ENCODE assay signal across 9 mouse cellular contexts in genomic region chr8:119064523-119064922, GRCm38 (mm10).
A peak's percentile ranks its signal among the peaks of the same experiment; 100 is the strongest.
DNase-seq lines count a peak whose midpoint lies in the region; ATAC-seq and TF ChIP-seq lines count a peak whose summit lies in the region.
"Had no signal": no experiment of that assay in that cellular context is flagged by ENCODE, and none has a peak within 500 bp of the region (broad histone marks: within the 10 kb centered on the region; RNA-seq: fewer than 3 reads in every experiment).

No protein-coding gene starts in this region.

- H3K4me2 ChIP-seq in hindbrain, embryonic 14.5 days (replicated peaks) = no peak overlapping the region
- no peak overlapping the region for H3K4me2 ChIP-seq in hindbrain, embryonic 12.5 days (replicated peaks)
- H3K4me2 ChIP-seq in embryonic facial prominence, embryonic 14.5 days (ENCODE audit: low read depth, low read length) = no peak overlapping the region
- no peak overlapping the region for H3K4me2 ChIP-seq in lung, postnatal 0 days (replicated peaks; ENCODE audit: low read depth, low read length)
- H3K4me2 ChIP-seq: limb, embryonic 15.5 days had no signal

- peak; percentile 78 for DNase-seq in hindbrain, embryonic 14.5 days (ENCODE audit: low spot score)
- peak; percentile 61 for DNase-seq in embryonic facial prominence, embryonic 14.5 days (ENCODE audit: low spot score)
- peak; percentile 41 for DNase-seq in kidney, postnatal 14 days
- peak; percentile 48 for DNase-seq in lung, postnatal 0 days (ENCODE audit: low spot score)
- peak; percentile 43 for DNase-seq in thymus, postnatal 0 days (ENCODE audit: low spot score)

- H3K4me1 ChIP-seq in hindbrain, embryonic 14.5 days (replicated peaks; ENCODE audit: control insufficient read depth, insufficient read depth, low read length) = peaks cover 8% of the 10 kb centered on the region; the same call in 1 of the 2 replicates
- peaks cover 8% of the 10 kb centered on the region; the same call in 1 of the 2 replicates for H3K4me1 ChIP-seq in hindbrain, embryonic 12.5 days
- no peaks in the 10 kb centered on the region for H3K4me1 ChIP-seq in E14TG2a.4 (replicated peaks; ENCODE audit: low read depth, low read length)
- no peaks in the 10 kb centered on the region for H3K4me1 ChIP-seq in bone marrow, adult 2 months (ENCODE audit: control insufficient read depth, insufficient read depth, low read length)
- H3K4me1 ChIP-seq in embryonic facial prominence, embryonic 14.5 days (ENCODE audit: control insufficient read depth, insufficient read depth, low read length) = no peaks in the 10 kb centered on the region
- H3K4me1 ChIP-seq in lung, postnatal 0 days (ENCODE audit: insufficient read depth, low read depth, low read length) = no peaks in the 10 kb centered on the region
- H3K4me1 ChIP-seq: limb, embryonic 15.5 days had no signal

- ATAC-seq in hindbrain, embryonic 14.5 days (ENCODE audit: low FRiP score) = no peak
- no peak for ATAC-seq in hindbrain, embryonic 12.5 days (ENCODE audit: low FRiP score)
- no peak for ATAC-seq in embryonic facial prominence, embryonic 14.5 days (ENCODE audit: low read depth)
- ATAC-seq in lung, postnatal 0 days = no peak

- no peaks in the 10 kb centered on the region for H3K27me3 ChIP-seq in hindbrain, embryonic 14.5 days (ENCODE audit: control insufficient read depth, insufficient read depth, low read length)
- no peaks in the 10 kb centered on the region for H3K27me3 ChIP-seq in hindbrain, embryonic 12.5 days
- H3K27me3 ChIP-seq in E14TG2a.4 (ENCODE audit: insufficient read depth, low read length) = peaks cover 2% of the 10 kb centered on the region; the same call in 1 of the 2 replicates
- no peaks in the 10 kb centered on the region for H3K27me3 ChIP-seq in embryonic facial prominence, embryonic 14.5 days (replicated peaks; ENCODE audit: control insufficient read depth, insufficient read depth, low read length)
- no peaks in the 10 kb centered on the region for H3K27me3 ChIP-seq in lung, postnatal 0 days (replicated peaks; ENCODE audit: insufficient read depth, low read length)
- H3K27me3 ChIP-seq: limb, embryonic 15.5 days had no signal

- TF ChIP-seq POLR2A in bone marrow, adult 2 months (IDR thresholded peaks at IDR 0.05; ENCODE audit: borderline replicate concordance, control insufficient read depth, low read depth, low read length) = no peak

- H3K27ac ChIP-seq in hindbrain, embryonic 14.5 days = no peak overlapping the region
- H3K27ac ChIP-seq in hindbrain, embryonic 12.5 days = no peak overlapping the region
- no peak overlapping the region for H3K27ac ChIP-seq in bone marrow, adult 2 months (ENCODE audit: control insufficient read depth, insufficient read depth, low read depth, low read length, poor library complexity)
- no peak overlapping the region for H3K27ac ChIP-seq in embryonic facial prominence, embryonic 14.5 days (replicated peaks; ENCODE audit: low read depth, low read length)
- H3K27ac ChIP-seq in lung, postnatal 0 days (ENCODE audit: low read length) = no peak overlapping the region
- H3K27ac ChIP-seq: limb, embryonic 15.5 days had no signal

- no peak overlapping the region for H3K9ac ChIP-seq in hindbrain, embryonic 14.5 days
- H3K9ac ChIP-seq in hindbrain, embryonic 12.5 days = no peak overlapping the region
- H3K9ac ChIP-seq in embryonic facial prominence, embryonic 14.5 days (ENCODE audit: low read depth, low read length) = no peak overlapping the region
- no peak overlapping the region for H3K9ac ChIP-seq in lung, postnatal 0 days (replicated peaks; ENCODE audit: low read depth)
- H3K9ac ChIP-seq: limb, embryonic 15.5 days had no signal

- 20% methylated on average over 11 of the region's 11 CpGs for WGBS in hindbrain, embryonic 14.5 days
- 18% methylated on average over 11 of the region's 11 CpGs for WGBS in hindbrain, embryonic 12.5 days
- WGBS in bone marrow, adult 2 months = 18% methylated on average over 11 of the region's 11 CpGs
- 20% methylated on average over 11 of the region's 11 CpGs for WGBS in embryonic facial prominence, embryonic 14.5 days
- 21% methylated on average over 11 of the region's 11 CpGs for WGBS in lung, postnatal 0 days

- no peak overlapping the region for H3K4me3 ChIP-seq in hindbrain, embryonic 14.5 days (replicated peaks; ENCODE audit: low read length)
- no peak overlapping the region for H3K4me3 ChIP-seq in hindbrain, embryonic 12.5 days
- no peak overlapping the region for H3K4me3 ChIP-seq in E14TG2a.4 (replicated peaks; ENCODE audit: low read length)
- H3K4me3 ChIP-seq in bone marrow, adult 2 months (replicated peaks; ENCODE audit: control insufficient read depth, low read depth, low read length) = no peak overlapping the region
- H3K4me3 ChIP-seq in embryonic facial prominence, embryonic 14.5 days (ENCODE audit: low read depth, low read length) = no peak overlapping the region
- no peak overlapping the region for H3K4me3 ChIP-seq in lung, postnatal 0 days (ENCODE audit: low read depth, low read length)
- H3K4me3 ChIP-seq: limb, embryonic 15.5 days had no signal

- no peaks in the 10 kb centered on the region for H3K36me3 ChIP-seq in hindbrain, embryonic 14.5 days (replicated peaks; ENCODE audit: control insufficient read depth, insufficient read depth)
- H3K36me3 ChIP-seq in hindbrain, embryonic 12.5 days = no peaks in the 10 kb centered on the region
- H3K36me3 ChIP-seq in E14TG2a.4 (ENCODE audit: insufficient read depth, low read length) = no peaks in the 10 kb centered on the region
- H3K36me3 ChIP-seq in embryonic facial prominence, embryonic 14.5 days (ENCODE audit: control insufficient read depth, insufficient read depth, low read length) = no peaks in the 10 kb centered on the region
- no peaks in the 10 kb centered on the region for H3K36me3 ChIP-seq in lung, postnatal 0 days (ENCODE audit: insufficient read depth, low read length)
- H3K36me3 ChIP-seq: limb, embryonic 15.5 days had no signal

- peak; percentile 88 for TF ChIP-seq CTCF in E14TG2a.4 (conservative IDR thresholded peaks at IDR 0.05; ENCODE audit: low read length)
- TF ChIP-seq CTCF in bone marrow, adult 2 months (IDR thresholded peaks at IDR 0.05; ENCODE audit: control insufficient read depth, insufficient read depth, low read length) = 0 out of 2 replicates have a peak, but pooled peaks have one; percentile 7
- peak; percentile 83 for TF ChIP-seq CTCF in lung, postnatal 0 days (IDR thresholded peaks at IDR 0.05)

- no peaks in the 10 kb centered on the region for H3K9me3 ChIP-seq in hindbrain, embryonic 14.5 days (ENCODE audit: control insufficient read depth, low read length)
- no peaks in the 10 kb centered on the region for H3K9me3 ChIP-seq in hindbrain, embryonic 12.5 days (replicated peaks)
- no peaks in the 10 kb centered on the region for H3K9me3 ChIP-seq in E14TG2a.4 (ENCODE audit: low read length)
- no peaks in the 10 kb centered on the region for H3K9me3 ChIP-seq in embryonic facial prominence, embryonic 14.5 days (ENCODE audit: control insufficient read depth, low read length)
- no peaks in the 10 kb centered on the region for H3K9me3 ChIP-seq in lung, postnatal 0 days (ENCODE audit: low read length)
- H3K9me3 ChIP-seq: limb, embryonic 15.5 days had no signal

- TF ChIP-seq EP300 in lung, postnatal 0 days (IDR thresholded peaks at IDR 0.05) = no peak

Comparison
In these comparisons a context has a peak if more than half of its experiments do, and no peak if none do; other contexts are left out.
1. CTCF ChIP-seq: peak in every context shown above with its lines; median percentile 88 in E14TG2a.4; 83 in lung, postnatal 0 days; 7 in bone marrow, adult 2 months.